Mouse (Mus musculus): ENCODE measurements around the gene Tamm41. TPM values are rescaled to one million over a fixed set of nuclear protein-coding genes. Genes with fewer than 3 reads are reported as not detected.

The Tamm41 gene
- polyA plus RNA-seq, 1 experiment from 2014 or later = 51.5 TPM

- 84% methylated on average over 8 of the region's 8 CpGs for WGBS
- no peaks in the 10 kb centered on the region for H3K36me3 ChIP-seq (ENCODE audit: control insufficient read depth, insufficient read depth, low read length)
- H3K27me3 ChIP-seq (ENCODE audit: control insufficient read depth, insufficient read depth, low read depth, low read length) = no peaks in the 10 kb centered on the region; the same call in 1 of the 2 replicates
- ATAC-seq = no peak
- H3K4me3 ChIP-seq (ENCODE audit: low read depth, low read length) = no peak overlapping the region
- H3K9me3 ChIP-seq (replicated peaks; ENCODE audit: control insufficient read depth, low read length, poor library complexity, severe bottlenecking) = no peaks in the 10 kb centered on the region
- no peak overlapping the region for H3K9ac ChIP-seq (ENCODE audit: low read depth, low read length)
- H3K4me2 ChIP-seq (ENCODE audit: low read length) = no peak overlapping the region
- no peak overlapping the region for H3K27ac ChIP-seq (ENCODE audit: low read length)
- peaks cover 8% of the 10 kb centered on the region for H3K4me1 ChIP-seq (ENCODE audit: control insufficient read depth, insufficient read depth, low read length)
Measured at GRCm38 (mm10) chr6:114965396-114965795, 72.3 kb downstream of the Tamm41 start.

DNA sequence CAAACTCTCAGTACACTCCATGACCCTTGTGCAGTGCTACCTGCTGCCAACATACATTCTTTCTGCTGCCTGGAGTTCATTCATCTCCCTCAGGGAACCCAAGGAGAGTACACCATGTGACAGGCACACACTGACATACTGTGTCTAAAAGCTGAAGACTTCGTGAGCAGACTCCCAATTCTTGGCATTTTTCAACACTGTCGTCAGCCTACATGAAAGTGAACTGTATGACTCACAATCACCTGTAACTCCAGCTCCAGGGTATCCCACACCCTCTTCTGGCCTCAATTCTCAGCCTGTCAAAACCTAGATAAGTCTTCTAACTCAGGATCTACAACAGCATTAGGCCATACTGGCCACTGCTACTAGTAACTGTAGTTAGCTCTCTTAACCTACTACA, 73.4 kb downstream of the Tamm41 start:
- Histone ChIP-seq H3K36me3 (ENCODE audit: control insufficient read depth, insufficient read depth, low read length) (no peaks in the 10 kb centered on the region), H3K4me2 (ENCODE audit: low read length) (no peak overlapping the region), H3K4me1 (ENCODE audit: control insufficient read depth, insufficient read depth, low read length) (peaks cover 8% of the 10 kb centered on the region), H3K4me3 (ENCODE audit: low read depth, low read length) (no peak overlapping the region), H3K27me3 (ENCODE audit: control insufficient read depth, insufficient read depth, low read depth, low read length) (no peaks in the 10 kb centered on the region), H3K27ac (ENCODE audit: low read length) (no peak overlapping the region), H3K9me3 (replicated peaks; ENCODE audit: control insufficient read depth, low read length, poor library complexity, severe bottlenecking) (no peaks in the 10 kb centered on the region), H3K9ac (ENCODE audit: low read depth, low read length) (no peak overlapping the region)
- WGBS = 89% methylated on average over 2 of the region's 2 CpGs
- no peak for ATAC-seq

DNA sequence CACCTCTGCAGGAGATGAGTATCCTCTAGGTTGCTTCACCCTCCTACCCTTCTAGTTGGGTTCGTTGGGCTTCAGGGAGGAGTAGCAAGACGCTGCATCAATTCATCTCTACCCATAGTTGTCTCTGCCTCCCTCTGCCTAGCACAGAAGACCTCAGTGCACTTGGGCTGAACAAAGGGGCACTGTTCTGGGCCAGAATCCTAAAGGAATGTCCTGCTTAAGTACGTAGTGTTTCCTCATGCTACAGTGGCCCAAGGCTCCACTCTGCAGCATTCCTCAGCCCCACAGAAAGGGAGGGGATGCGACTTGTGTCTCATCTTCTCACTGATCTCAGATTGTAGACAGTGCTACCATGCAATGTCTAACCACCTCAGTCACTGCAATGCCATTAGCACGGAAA, 74.0 kb downstream of the Tamm41 start:
- Histone ChIP-seq H3K4me3 (ENCODE audit: low read depth, low read length) (no peak overlapping the region), H3K36me3 (ENCODE audit: control insufficient read depth, insufficient read depth, low read length) (no peaks in the 10 kb centered on the region), H3K9me3 (replicated peaks; ENCODE audit: control insufficient read depth, low read length, poor library complexity, severe bottlenecking) (no peaks in the 10 kb centered on the region), H3K4me1 (ENCODE audit: control insufficient read depth, insufficient read depth, low read length) (peaks cover 8% of the 10 kb centered on the region), H3K9ac (ENCODE audit: low read depth, low read length) (no peak overlapping the region), H3K4me2 (ENCODE audit: low read length) (no peak overlapping the region), H3K27me3 (ENCODE audit: control insufficient read depth, insufficient read depth, low read depth, low read length) (no peaks in the 10 kb centered on the region), H3K27ac (ENCODE audit: low read length) (no peak overlapping the region)
- WGBS = 78% methylated on average over 5 of the region's 5 CpGs
- no peak for ATAC-seq

DNA sequence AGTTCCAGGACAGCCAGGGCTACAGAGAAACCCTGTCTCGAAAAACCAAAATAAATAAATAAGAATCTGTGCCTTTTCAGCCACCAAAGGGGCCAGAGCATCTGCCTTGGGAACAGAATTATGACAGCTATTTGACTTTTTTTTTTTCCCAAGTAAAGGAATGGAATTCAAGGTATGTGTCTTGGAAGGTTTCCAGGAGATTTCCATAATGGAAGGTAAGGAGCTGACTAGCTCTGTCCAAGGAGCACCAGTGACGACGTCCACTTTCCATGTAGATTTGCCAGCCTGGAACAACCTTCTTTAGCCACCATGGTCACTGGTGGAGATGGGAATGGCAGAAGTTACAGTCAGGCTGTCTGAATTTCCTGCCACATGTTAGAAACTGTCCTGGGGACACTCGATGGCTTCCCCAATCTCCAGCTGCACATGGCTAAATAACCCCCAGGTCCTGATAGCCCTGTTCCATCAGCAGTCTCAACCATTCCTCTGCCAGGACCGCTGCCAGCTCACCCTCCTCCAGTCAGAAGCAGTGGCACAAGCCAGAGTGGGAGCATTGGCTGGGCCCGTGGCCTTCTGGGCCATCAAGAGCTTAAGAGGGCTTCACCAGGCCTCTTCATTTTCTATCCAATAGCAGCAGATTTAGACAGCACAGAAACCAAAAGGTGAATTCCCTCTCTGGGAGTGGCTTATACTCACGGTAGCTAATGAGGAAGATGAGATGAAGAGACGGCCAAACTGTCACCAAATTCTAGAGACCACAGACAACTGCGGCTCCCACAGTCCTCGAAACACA, 76.2 kb downstream of the Tamm41 start:
- Histone ChIP-seq H3K4me2 (ENCODE audit: low read length) (no peak overlapping the region), H3K4me3 (ENCODE audit: low read depth, low read length) (no peak overlapping the region), H3K27ac (ENCODE audit: low read length) (no peak overlapping the region), H3K27me3 (ENCODE audit: control insufficient read depth, insufficient read depth, low read depth, low read length) (no peaks in the 10 kb centered on the region), H3K4me1 (ENCODE audit: control insufficient read depth, insufficient read depth, low read length) (peaks cover 4% of the 10 kb centered on the region; the same call in 1 of the 2 replicates), H3K9ac (ENCODE audit: low read depth, low read length) (no peak overlapping the region), H3K36me3 (ENCODE audit: control insufficient read depth, insufficient read depth, low read length) (no peaks in the 10 kb centered on the region), H3K9me3 (replicated peaks; ENCODE audit: control insufficient read depth, low read length, poor library complexity, severe bottlenecking) (no peaks in the 10 kb centered on the region)
- no peak for ATAC-seq
- 87% methylated on average over 10 of the region's 10 CpGs for WGBS

DNA sequence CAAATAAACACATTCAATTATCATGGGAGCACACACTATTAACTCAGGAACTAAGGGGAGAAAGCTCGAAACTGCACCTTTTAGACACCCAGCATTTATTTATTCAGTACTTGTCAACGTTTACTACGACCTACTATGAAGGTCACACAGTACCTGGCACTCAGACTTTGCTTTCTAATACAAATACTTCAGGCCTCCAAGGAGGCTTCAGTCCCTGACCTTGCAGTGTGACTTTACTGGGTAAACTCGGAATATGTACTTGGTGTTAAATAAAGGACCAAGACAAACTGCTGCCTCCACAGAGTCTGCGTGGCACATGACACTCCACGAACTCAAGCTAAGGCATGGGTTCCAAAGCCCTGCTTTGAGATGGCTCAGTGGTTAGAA, 78.7 kb downstream of the Tamm41 start:
- H3K9ac ChIP-seq (ENCODE audit: low read depth, low read length) = no peak overlapping the region
- ATAC-seq = no peak
- H3K27me3 ChIP-seq (ENCODE audit: control insufficient read depth, insufficient read depth, low read depth, low read length) = no peaks in the 10 kb centered on the region
- H3K36me3 ChIP-seq (ENCODE audit: control insufficient read depth, insufficient read depth, low read length) = no peaks in the 10 kb centered on the region
- no peak overlapping the region for H3K4me2 ChIP-seq (ENCODE audit: low read length)
- H3K4me1 ChIP-seq (ENCODE audit: control insufficient read depth, insufficient read depth, low read length) = no peaks in the 10 kb centered on the region
- H3K9me3 ChIP-seq (replicated peaks; ENCODE audit: control insufficient read depth, low read length, poor library complexity, severe bottlenecking) = no peaks in the 10 kb centered on the region
- H3K4me3 ChIP-seq (ENCODE audit: low read depth, low read length) = no peak overlapping the region
- 76% methylated on average over 6 of the region's 6 CpGs for WGBS
- no peak overlapping the region for H3K27ac ChIP-seq (ENCODE audit: low read length)

- Histone ChIP-seq H3K4me3 (ENCODE audit: low read depth, low read length) (no peak overlapping the region), H3K27ac (ENCODE audit: low read length) (no peak overlapping the region), H3K4me2 (ENCODE audit: low read length) (no peak overlapping the region), H3K36me3 (ENCODE audit: control insufficient read depth, insufficient read depth, low read length) (no peaks in the 10 kb centered on the region), H3K9ac (ENCODE audit: low read depth, low read length) (no peak overlapping the region), H3K9me3 (replicated peaks; ENCODE audit: control insufficient read depth, low read length, poor library complexity, severe bottlenecking) (no peaks in the 10 kb centered on the region), H3K27me3 (ENCODE audit: control insufficient read depth, insufficient read depth, low read depth, low read length) (no peaks in the 10 kb centered on the region), H3K4me1 (ENCODE audit: control insufficient read depth, insufficient read depth, low read length) (no peaks in the 10 kb centered on the region)
- ATAC-seq = no peak
- WGBS = 83% methylated on average over 10 of the region's 10 CpGs
Measured at GRCm38 (mm10) chr6:114958249-114959011, 79.2 kb downstream of the Tamm41 start.

DNA sequence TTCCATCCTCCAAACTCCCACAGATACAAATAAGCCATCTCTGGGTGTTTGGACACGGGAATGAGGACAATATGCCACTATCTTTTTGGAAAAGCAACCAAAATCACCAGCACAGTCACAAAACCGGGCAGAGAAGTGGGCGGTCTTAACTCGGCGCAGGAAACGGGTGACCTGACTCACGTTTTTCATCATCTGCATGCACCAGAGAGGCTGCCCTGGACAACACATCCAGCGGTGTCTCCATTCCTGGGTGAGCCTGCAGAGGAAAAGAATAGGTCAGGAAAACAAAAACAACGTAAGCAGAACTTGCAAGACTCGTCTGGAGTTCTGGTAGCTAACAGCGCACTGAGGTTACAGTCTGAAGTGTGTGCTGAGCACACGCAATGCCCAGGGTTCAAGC, 79.9 kb downstream of the Tamm41 start:
- H3K9ac ChIP-seq (ENCODE audit: low read depth, low read length) = no peak overlapping the region
- WGBS = 80% methylated on average over 12 of the region's 12 CpGs
- no peak for ATAC-seq
- H3K9me3 ChIP-seq (replicated peaks; ENCODE audit: control insufficient read depth, low read length, poor library complexity, severe bottlenecking) = no peaks in the 10 kb centered on the region
- no peaks in the 10 kb centered on the region for H3K27me3 ChIP-seq (ENCODE audit: control insufficient read depth, insufficient read depth, low read depth, low read length)
- H3K36me3 ChIP-seq (ENCODE audit: control insufficient read depth, insufficient read depth, low read length) = no peaks in the 10 kb centered on the region
- H3K4me2 ChIP-seq (ENCODE audit: low read length) = no peak overlapping the region
- no peak overlapping the region for H3K4me3 ChIP-seq (ENCODE audit: low read depth, low read length)
- H3K27ac ChIP-seq (ENCODE audit: low read length) = no peak overlapping the region
- peaks cover under 1% of the 10 kb centered on the region; the same call in 1 of the 2 replicates for H3K4me1 ChIP-seq (ENCODE audit: control insufficient read depth, insufficient read depth, low read length)

DNA sequence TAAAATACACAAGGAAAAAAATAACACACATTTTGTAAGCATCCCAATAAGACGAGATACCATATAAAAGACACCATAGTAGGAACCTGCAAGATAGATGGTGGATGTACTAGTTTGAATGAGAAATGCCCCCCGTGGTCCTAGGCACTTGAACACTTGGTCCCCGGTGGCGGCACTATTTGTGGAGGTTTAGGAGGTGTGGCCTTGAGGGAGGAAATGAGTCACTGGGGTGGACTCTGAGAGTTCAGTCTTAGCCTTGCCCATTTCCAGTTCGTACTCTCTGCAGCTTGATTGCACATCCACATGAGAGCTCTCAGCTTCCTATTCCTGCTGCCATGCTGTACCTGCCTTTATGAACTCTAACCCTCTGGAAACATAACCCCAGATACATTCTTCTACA, 83.2 kb downstream of the Tamm41 start:
- Histone ChIP-seq H3K4me2 (ENCODE audit: low read length) (no peak overlapping the region), H3K4me3 (ENCODE audit: low read depth, low read length) (no peak overlapping the region), H3K9ac (ENCODE audit: low read depth, low read length) (no peak overlapping the region), H3K9me3 (replicated peaks; ENCODE audit: control insufficient read depth, low read length, poor library complexity, severe bottlenecking) (no peaks in the 10 kb centered on the region), H3K36me3 (ENCODE audit: control insufficient read depth, insufficient read depth, low read length) (no peaks in the 10 kb centered on the region), H3K4me1 (ENCODE audit: control insufficient read depth, insufficient read depth, low read length) (peaks cover 6% of the 10 kb centered on the region), H3K27me3 (ENCODE audit: control insufficient read depth, insufficient read depth, low read depth, low read length) (no peaks in the 10 kb centered on the region), H3K27ac (ENCODE audit: low read length) (no peak overlapping the region)
- ATAC-seq = no peak
- WGBS = 91% methylated on average over 5 of the region's 5 CpGs
